Mouse (Mus musculus) kidney, adult 2 months (tissue): ENCODE measurements around the gene Ercc2. TPM values are rescaled to one million over a fixed set of nuclear protein-coding genes. Genes with fewer than 3 reads are reported as not detected.

Source experiments
- DNase-seq: peaks from one replicate; pipeline ENCODE4 v3.0.0; 2021
- H3K27ac ChIP-seq: fragments of 200-500 bp; 2 replicates; pipeline ENCODE4 v1.5.1; 2012; ENCODE audit warnings: low read depth, low read length, control low read depth, inconsistent platforms; ENCODE audit not compliant: insufficient read depth
- H3K27me3 ChIP-seq: fragments of 200-500 bp; replicated peaks from 2 replicates; pipeline ENCODE4 v1.6.1; 2012; ENCODE audit warnings: mild to moderate bottlenecking, moderate library complexity, low read length, inconsistent platforms; ENCODE audit not compliant: control insufficient read depth, insufficient read depth
- H3K36me3 ChIP-seq: fragments of 200-500 bp; 2 replicates; pipeline ENCODE4 v1.6.1; 2012; ENCODE audit warnings: mild to moderate bottlenecking, moderate library complexity, low read length, inconsistent platforms; ENCODE audit not compliant: control insufficient read depth, insufficient read depth
- H3K4me1 ChIP-seq: fragments of 200-500 bp; 2 replicates; pipeline ENCODE4 v1.6.1; 2011; ENCODE audit warnings: low read length; ENCODE audit not compliant: control insufficient read depth, insufficient read depth
- H3K4me3 ChIP-seq: fragments of 200-500 bp; 2 replicates; pipeline ENCODE4 v1.5.1; 2011; ENCODE audit warnings: mild to moderate bottlenecking, low read depth, low read length, control low read depth; ENCODE audit not compliant: insufficient read depth
- CTCF ChIP-seq: fragments of 200-500 bp; conservative IDR thresholded peaks from 2 replicates; pipeline ENCODE4 v1.5.1; 2011; ENCODE audit warnings: low read depth, mild to moderate bottlenecking, control low read depth, low read length, moderate library complexity, mixed read lengths; ENCODE audit not compliant: insufficient read depth, insufficient read length
- POLR2A ChIP-seq: fragments of 200-500 bp; IDR thresholded peaks from one replicate; pipeline ENCODE4 v1.6.1; 2011; ENCODE audit warnings: low read depth, low read length, control low read depth
- WGBS: fragments of 180-500 bp; shearing (Covaris S2); methylation state at CpG from one replicate; pipeline ENCODE4 v1.1.7; 2018; 5-methylcytosine and 5-hydroxymethylcytosine counted together
- polyA plus RNA-seq: library from polyadenylated mRNA; depleted of rRNA; stranded (reverse); fragments of >200 nt; gene quantifications from 2 replicates; pipeline ENCODE4 v1.2.3, GENCODE M21; 2012

Gene Ercc2
- polyA plus RNA-seq, 1 experiment = 32.4 TPM

DNA sequence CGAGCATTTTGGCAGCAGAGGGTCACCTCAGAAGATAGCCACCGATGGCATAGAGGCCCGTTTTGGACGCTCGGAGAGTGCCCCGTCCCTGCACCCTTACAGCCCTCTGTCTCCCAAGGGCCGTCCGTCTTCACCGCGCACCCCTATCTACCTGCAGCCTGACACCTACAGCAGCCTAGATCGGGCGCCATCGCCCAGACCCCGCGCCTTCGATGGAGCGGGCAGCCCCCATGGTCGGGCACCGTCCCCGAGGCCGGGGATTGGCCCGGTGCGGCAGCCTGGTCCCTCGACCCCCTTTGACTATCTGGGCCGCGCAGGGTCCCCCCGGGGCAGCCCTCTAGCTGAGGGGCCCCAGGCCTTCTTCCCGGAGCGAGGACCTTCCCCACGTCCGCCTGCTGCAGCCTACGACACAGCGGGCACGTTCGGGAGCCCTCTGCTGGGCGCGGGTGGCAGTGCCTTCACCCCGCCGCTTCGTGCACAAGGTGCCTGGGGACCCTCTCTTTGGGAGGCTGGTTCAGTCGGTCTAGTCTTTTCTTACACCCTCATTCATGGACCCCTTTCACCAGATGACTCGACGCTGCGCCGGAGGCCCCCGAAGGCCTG lies 11.9 kb upstream of the Ercc2 start:
- Histone ChIP-seq H3K4me1 (no peaks in the 10 kb centered on the region), H3K27ac (no peak overlapping the region), H3K27me3 (no peaks in the 10 kb centered on the region), H3K36me3 (no peaks in the 10 kb centered on the region), H3K4me3 (no peak overlapping the region)
- peak; percentile 68 for TF ChIP-seq CTCF
- no peak for TF ChIP-seq POLR2A
- WGBS = 12% methylated on average over 46 of the region's 46 CpGs
- peak; percentile 47 for DNase-seq

DNA sequence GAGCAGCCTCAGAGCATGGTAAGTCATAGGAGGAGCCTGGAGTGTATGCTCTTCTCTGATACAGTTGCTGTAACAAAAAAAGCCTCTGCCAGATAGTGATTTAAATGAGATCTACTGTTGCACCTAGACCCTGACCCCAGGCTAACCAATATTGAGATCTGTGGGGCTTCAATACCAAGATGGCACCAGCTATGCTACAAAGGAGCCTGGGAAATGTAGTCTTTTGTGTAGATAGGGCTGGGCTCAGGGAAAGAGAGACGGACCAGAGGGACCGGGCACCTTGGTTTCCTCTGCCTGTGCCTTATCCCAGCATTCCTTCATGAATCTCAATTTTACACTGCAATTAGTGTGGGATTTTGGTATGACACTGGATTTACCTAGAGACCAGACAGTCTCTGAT lies 8.4 kb upstream of the Ercc2 start:
- DNase-seq = no peak
- 88% methylated on average over 2 of the region's 2 CpGs for WGBS
- Histone ChIP-seq H3K4me1 (no peaks in the 10 kb centered on the region), H3K4me3 (no peak overlapping the region), H3K36me3 (no peaks in the 10 kb centered on the region), H3K27ac (no peak overlapping the region), H3K27me3 (no peaks in the 10 kb centered on the region)
- no peak for TF ChIP-seq POLR2A
- no peak for TF ChIP-seq CTCF

DNA sequence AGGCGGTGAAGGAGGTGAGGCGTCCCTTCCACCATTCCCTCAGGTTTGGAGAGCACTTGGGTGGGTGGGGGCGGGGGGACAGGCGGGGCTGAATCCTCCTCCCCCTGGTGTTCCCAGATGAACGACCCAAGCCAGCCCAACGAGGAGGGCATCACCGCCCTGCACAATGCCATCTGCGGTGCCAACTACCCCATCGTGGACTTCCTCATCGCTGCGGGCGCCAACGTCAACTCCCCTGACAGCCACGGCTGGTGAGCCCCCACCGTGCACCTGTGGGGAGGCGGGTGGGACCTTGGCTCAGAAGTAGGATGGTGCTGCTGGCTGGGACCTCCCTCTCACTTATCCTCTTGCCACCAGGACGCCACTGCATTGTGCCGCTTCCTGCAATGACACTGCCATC lies 6.4 kb upstream of the Ercc2 start:
- Histone ChIP-seq H3K4me3 (no peak overlapping the region), H3K27ac (no peak overlapping the region), H3K36me3 (no peaks in the 10 kb centered on the region), H3K4me1 (no peaks in the 10 kb centered on the region), H3K27me3 (no peaks in the 10 kb centered on the region)
- DNase-seq = no peak
- WGBS = 82% methylated on average over 18 of the region's 18 CpGs
- no peak for TF ChIP-seq POLR2A
- no peak for TF ChIP-seq CTCF

GRCm38 (mm10) chr7:19376019-19376418 lies 5.8 kb upstream of the Ercc2 start:
- Histone ChIP-seq H3K27me3 (no peaks in the 10 kb centered on the region), H3K4me1 (no peaks in the 10 kb centered on the region), H3K4me3 (no peak overlapping the region), H3K36me3 (no peaks in the 10 kb centered on the region), H3K27ac (no peak overlapping the region)
- TF ChIP-seq POLR2A (no peak), CTCF (no peak)
- DNase-seq = no peak
- 89% methylated on average over 4 of the region's 4 CpGs for WGBS

DNA sequence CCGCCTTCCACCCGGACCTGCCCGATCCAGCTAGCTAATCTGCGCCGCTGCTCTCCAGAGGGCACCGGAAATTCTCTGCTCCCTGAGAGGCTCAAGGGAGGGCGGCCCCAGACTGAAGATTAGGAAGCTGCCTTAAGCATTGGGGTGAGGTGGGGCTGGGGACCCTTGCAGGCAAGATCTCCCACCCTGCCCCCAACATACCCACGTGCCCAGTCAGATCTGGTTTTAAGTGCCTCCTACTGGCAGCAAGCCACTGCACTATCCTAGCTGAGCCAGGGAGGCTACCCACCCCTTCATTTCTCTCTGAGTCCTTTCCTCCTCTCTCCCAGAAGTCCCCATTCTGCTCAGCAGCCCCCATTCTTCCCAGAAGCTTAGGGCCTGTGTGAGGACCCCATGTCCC lies 3.8 kb upstream of the Ercc2 start:
- Histone ChIP-seq H3K27ac (no peak overlapping the region), H3K27me3 (no peaks in the 10 kb centered on the region), H3K36me3 (no peaks in the 10 kb centered on the region), H3K4me1 (no peaks in the 10 kb centered on the region), H3K4me3 (no peak overlapping the region)
- WGBS = 67% methylated on average over 8 of the region's 8 CpGs
- TF ChIP-seq POLR2A (no peak), CTCF (no peak)
- no peak for DNase-seq

DNA sequence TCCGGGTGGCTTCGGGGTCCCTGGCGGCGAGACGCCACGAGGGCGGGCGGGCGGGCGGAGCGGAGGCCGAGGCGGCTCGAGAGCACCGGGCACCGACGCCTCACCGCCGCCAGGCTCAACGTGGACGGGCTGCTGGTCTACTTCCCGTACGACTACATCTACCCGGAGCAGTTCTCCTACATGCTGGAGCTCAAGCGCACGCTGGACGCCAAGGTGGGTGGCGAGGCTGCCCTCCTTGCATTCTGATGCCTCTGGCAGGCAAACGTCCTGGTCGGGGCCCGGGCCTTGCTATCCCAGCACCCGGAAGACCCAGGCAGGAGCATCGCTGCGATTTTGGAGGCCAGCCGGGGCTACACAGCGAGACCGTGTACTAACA lies 344 bp downstream of the Ercc2 start:
- 0 out of 2 replicates have a peak, but pooled peaks have one; percentile 16 for TF ChIP-seq CTCF
- no peak for TF ChIP-seq POLR2A
- H3K36me3 ChIP-seq = no peaks in the 10 kb centered on the region
- H3K4me1 ChIP-seq = no peaks in the 10 kb centered on the region
- H3K4me3 ChIP-seq = peak overlapping the region; percentile 98
- H3K27ac ChIP-seq = no peak overlapping the region
- DNase-seq = no peak
- under 1% methylated on average over 37 of the region's 37 CpGs for WGBS
- H3K27me3 ChIP-seq = no peaks in the 10 kb centered on the region

DNA sequence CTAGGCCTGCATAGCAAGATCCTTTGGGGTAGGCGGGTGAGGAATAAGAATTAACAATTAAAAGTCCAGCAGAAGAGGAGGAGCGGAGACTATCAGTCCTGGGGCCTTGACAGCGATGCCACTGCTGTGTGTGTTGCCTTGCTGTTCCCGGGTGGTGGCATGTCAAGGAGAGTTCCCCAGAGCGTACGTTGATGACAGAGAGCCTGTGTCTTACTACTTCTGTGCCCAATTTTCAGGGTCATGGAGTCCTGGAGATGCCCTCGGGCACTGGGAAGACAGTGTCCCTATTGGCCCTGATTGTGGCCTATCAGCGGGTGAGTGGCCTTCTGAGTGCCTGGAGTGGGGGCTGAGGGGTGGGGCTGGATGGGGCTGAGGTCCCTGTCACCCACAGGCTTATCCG lies 1.9 kb downstream of the Ercc2 start:
- no peak for DNase-seq
- TF ChIP-seq CTCF = no peak
- no peak for TF ChIP-seq POLR2A
- H3K36me3 ChIP-seq = no peaks in the 10 kb centered on the region
- H3K27me3 ChIP-seq = no peaks in the 10 kb centered on the region
- no peaks in the 10 kb centered on the region for H3K4me1 ChIP-seq
- H3K27ac ChIP-seq = no peak overlapping the region
- H3K4me3 ChIP-seq = no peak overlapping the region
- 87% methylated on average over 9 of the region's 9 CpGs for WGBS

- H3K36me3 ChIP-seq = no peaks in the 10 kb centered on the region
- H3K27ac ChIP-seq = no peak overlapping the region
- DNase-seq = peak; percentile 11
- no peak overlapping the region for H3K4me3 ChIP-seq
- TF ChIP-seq POLR2A (no peak), CTCF (no peak)
- H3K27me3 ChIP-seq = no peaks in the 10 kb centered on the region
- H3K4me1 ChIP-seq = no peaks in the 10 kb centered on the region
- WGBS = 78% methylated on average over 10 of the region's 10 CpGs
Observed at GRCm38 (mm10) chr7:19388699-19389413, 7.0 kb downstream of the Ercc2 start.
